Comparison of ENCODE assay signal across 9 mouse cellular contexts in the genomic region with DNA sequence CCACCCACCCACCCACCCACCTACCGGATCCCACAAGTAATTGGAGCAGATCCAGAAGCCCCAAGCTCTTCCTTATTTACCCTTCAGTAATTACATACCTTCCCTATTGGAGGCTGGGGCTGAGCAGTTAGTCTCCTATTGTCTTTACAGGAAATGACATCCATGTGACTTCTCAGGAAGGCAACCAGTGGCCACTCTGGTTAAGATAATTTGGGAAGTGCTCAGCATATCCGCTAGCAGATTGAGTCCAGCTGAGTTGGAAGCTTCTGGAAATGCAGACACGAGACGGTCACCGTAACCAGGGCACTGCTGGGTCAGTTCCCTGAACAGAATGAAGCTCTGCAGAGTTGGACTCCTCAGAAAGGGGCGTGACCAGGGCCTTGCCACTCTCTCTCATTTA.
A peak's percentile ranks its signal among the peaks of the same experiment; 100 is the strongest.
DNase-seq lines count a peak whose midpoint lies in the region; ATAC-seq lines count a peak whose summit lies in the region.
"Had no signal": no experiment of that assay in that cellular context is flagged by ENCODE, and none has a peak within 500 bp of the region (broad histone marks: within the 10 kb centered on the region; RNA-seq: fewer than 3 reads in every experiment).

No protein-coding gene starts in this region.

- peak; percentile 66 for ATAC-seq in lung, embryonic 16.5 days (ENCODE audit: low read depth)

- no peak overlapping the region for H3K4me3 ChIP-seq in lung, embryonic 16.5 days (ENCODE audit: low read length)

- no peaks in the 10 kb centered on the region for H3K36me3 ChIP-seq in lung, embryonic 16.5 days (ENCODE audit: control insufficient read depth, insufficient read depth, low read length)

- peak; percentile 35 for DNase-seq in adrenal gland, postnatal 14 days
- no peak for DNase-seq in adrenal gland, postnatal 10 days
- DNase-seq in heart, adult 8-10 months (ENCODE audit: low spot score) = peak; percentile 82
- peak; percentile 52 for DNase-seq in kidney, adult 9 months
- DNase-seq in frontal cortex, postnatal 25 days (ENCODE audit: low spot score in 2 of 2) = no peak
- DNase-seq in ovary, postnatal 14 days (ENCODE audit: low spot score) = no peak
- DNase-seq in gastrocnemius, postnatal 25 days = no peak
- DNase-seq: thymus, postnatal 14 days had no signal

- no peak overlapping the region for H3K4me2 ChIP-seq in lung, embryonic 16.5 days (ENCODE audit: low read depth, low read length)

- H3K4me1 ChIP-seq in lung, embryonic 16.5 days (replicated peaks; ENCODE audit: control insufficient read depth, insufficient read depth, low read length) = peaks cover 22% of the 10 kb centered on the region

- H3K27me3 ChIP-seq in lung, embryonic 16.5 days (ENCODE audit: control insufficient read depth, insufficient read depth, low read depth, low read length) = no peaks in the 10 kb centered on the region

- H3K9me3 ChIP-seq in lung, embryonic 16.5 days (ENCODE audit: control insufficient read depth, low read length) = no peaks in the 10 kb centered on the region

- WGBS in lung, embryonic 16.5 days = 52% methylated on average over 6 of the region's 6 CpGs

- H3K27ac ChIP-seq in lung, embryonic 16.5 days (ENCODE audit: low read length) = peak overlapping the region; percentile 84

- no peak overlapping the region for H3K9ac ChIP-seq in lung, embryonic 16.5 days (ENCODE audit: low read length)

Comparison
In these comparisons a context has a peak if more than half of its experiments do, and no peak if none do; other contexts are left out.
1. DNase-seq: peak in adrenal gland, postnatal 14 days (single experiment), heart, adult 8-10 months (single experiment) and kidney, adult 9 months (single experiment); none in adrenal gland, postnatal 10 days (single experiment), frontal cortex, postnatal 25 days (0 of 2), ovary, postnatal 14 days (single experiment) and gastrocnemius, postnatal 25 days (single experiment).